Mouse (Mus musculus): ENCODE results near the gene Sult2b1. TPM values are rescaled to one million over a fixed set of nuclear protein-coding genes. Genes with fewer than 3 reads are reported as not detected.
A peak's percentile ranks its signal among the peaks of the same experiment; 100 is the strongest.

Sult2b1 gene
- total RNA-seq, 4 experiments from 2014 or later = 0.52 to 4.5 (median 1.8) TPM

DNA sequence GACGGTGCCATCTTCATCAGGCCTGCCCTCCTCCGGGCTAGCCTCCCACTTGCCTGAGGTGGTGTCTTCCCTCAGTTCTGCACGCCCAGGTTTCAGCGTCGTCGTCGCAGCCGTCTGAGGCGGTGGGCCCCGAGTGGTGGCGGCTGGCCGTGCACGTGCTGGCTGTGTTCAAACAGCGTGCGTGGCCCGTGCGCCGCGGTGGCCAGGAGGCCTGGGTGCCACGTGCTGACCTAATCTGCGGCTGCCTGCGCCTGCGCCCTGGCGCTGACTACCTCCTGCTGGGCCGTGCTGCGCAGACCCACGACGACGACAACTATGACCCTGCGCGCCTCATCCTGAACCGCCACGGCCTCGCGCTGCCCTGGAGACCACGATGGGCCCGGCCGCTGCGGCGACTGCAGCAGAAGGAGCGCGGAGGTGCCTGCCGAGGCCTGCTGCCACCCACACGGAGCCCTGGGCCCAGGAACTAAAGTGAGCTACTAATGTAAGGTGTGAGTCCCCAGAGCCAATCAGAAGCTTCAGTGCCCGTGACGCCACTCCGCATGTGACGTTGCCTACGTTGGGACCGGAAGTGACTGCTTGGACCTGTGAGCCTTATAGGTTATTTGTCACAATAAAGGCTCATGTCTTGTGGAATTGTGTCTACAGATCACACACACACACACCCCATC is 90.4 kb downstream of the Sult2b1 start, which contains the start of gene Sec1:
Gene Sec1, minus strand, starts transcription at position 482 of the 671 bp plus-strand sequence.
- no peak for DNase-seq

DNA sequence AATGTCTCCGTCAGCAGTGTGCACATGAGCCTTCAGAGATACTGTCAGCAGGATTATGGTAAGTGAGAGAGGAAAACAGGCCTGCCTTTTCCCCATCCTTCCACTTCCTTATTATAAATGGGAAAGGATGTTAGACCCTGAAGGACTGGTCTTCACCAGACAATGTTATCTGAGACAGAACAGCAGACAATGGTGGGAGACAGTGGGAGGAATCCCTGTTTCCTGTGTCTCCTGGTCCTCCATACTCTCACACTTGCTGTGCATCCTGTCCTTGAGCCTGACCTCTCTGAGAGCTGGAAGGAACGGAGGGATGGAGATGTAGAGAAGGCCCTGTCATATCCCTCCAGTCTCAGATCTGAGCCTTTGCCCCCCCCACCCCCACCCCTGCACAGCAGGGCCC is 92.1 kb downstream of the Sult2b1 start:
- DNase-seq = no peak

DNA sequence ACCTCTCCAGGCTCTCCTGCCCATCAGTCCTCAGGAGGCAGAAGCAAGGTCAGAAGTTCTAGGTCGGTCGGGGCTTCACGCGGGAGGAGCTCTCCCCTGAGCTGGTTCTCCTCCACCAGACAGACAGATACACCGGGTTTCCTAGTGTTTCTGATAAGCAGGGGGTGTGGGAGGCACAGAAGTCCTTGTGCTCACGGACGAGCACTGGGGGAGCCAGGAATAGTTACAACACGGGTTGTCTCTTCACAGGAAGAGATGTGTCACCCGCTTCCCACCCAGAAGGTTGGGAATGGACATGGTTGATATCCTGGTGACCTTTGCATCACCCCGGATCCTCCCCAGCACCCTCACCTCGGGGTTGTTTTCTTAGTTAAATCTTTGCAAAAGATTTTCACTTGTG is 94.7 kb downstream of the Sult2b1 start:
- no peak for DNase-seq

DNA sequence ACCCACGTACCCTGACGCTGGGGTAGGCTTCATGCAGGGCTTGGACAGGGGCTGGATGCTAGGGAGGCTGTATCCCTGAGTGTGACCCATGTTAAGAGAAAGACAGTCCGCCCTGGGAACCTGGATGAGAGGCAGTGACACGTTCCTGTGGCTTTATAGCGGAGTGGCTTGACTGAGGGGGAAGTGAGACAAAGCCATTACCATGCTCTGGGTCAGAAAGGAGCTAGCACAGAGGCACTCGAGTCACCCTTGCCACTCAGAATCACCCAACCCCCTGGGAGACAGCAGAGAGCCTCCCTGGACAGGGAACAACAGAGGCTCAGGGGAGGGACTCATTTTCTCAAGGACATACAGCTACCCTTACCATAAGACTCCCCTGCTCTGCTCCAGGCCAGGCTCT is 95.4 kb downstream of the Sult2b1 start:
- DNase-seq = no peak

DNA sequence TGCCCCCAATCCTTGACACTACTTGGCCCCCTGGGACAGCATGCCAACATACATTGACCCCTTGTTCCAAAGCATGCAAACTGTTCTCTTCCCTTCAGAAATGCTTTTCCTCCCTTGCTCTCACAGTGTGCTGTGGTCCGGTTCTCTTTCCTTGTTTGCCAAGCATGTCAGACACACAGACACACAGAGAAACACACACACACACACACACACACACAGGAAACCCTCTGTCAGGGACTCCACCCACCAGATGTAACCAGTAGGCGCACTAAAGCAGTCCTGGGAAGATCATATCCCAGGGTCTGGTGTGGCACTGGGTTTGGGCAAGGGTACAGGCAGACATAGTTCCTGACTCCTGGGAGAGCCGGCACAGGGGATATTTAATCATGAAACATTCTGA is 97.6 kb downstream of the Sult2b1 start:
- DNase-seq = no peak

GRCm38 (mm10) chr7:45685811-45686210 is 98.7 kb downstream of the Sult2b1 start:
- no peak for DNase-seq

DNA sequence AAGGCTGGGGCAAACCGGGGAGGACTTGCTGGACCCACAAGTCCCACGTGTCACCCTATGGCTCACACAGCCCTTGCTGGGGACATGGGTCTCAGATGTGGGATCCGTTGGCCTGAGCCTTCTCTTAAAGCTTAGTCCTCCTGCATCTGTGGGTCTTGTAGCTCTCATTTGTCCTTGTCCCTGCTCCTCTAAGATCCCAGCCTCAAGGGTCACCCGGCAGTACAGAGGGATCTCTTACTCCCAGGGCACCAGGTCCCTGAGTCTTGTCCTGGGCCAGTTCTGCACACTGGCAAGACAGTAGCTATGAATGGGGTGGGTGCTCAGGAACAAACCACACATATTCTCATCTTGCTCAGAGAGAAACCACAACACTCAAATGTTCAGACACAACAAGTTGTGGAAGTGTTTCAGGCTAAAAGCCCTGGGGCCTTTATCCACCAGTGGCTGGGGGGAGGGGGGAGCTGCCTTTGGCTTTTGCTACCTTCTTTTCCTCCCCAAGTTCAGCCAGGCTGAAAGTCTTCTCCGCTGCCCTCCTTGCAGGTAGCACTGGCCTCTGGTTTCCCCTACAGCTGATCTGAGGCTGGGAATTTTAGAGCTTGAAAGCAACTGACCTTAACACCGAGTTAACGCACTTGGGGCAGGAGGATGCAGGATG is 100.9 kb downstream of the Sult2b1 start, which contains the start of gene Ntn5:
Gene Ntn5, plus strand, starts transcription at position 627 of the 655 bp plus-strand sequence.
- DNase-seq = no peak

- peak; percentile 75 for DNase-seq
Observed at GRCm38 (mm10) chr7:45682144-45683126, 102.0 kb downstream of the Sult2b1 start.

DNA sequence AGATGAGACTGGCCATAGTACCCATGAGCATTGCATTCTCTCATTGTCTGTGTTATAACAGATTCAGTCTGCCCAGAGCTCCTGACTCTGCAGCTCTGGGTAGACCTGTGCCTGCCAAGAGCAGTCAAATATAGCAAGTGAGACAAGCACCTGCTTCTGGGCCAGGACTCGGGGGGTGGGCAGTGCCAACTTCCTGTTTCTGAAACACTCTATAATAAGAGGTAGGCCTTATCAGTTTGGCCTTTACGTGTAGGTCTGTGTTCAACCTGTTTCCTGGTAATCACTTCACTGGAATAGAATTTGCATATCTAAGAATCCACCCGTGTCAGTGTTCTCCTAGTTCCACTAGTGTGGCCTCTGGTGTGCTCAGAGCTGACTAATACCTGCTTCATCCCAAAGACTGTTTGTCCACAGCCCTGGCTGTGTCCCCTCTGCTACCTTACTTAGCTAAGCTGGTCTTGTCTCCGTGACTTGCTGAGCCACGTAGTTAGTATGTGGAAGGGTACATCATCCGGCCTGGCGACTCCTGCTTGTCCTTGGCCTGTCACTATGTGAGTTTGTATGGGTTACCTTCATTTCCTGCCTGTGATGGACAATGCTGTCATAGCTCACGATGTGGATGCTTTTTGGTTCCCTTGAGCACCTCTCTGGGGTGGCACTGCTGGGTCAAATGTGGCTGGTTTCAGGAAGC is 103.3 kb downstream of the Sult2b1 start:
- no peak for DNase-seq

Other genes starting within 250 kb of the Sult2b1 start
- gene Hsd17b14, start 229.8 kb downstream of the Sult2b1 start, total RNA-seq (2022) = 1 to 10 TPM in 2 of 4 experiments, under 1 TPM in 1, not detected in 1; 0.99 to 2.6 (median 2.1) TPM
- gene Bcat2, start 214.5 kb downstream of the Sult2b1 start, total RNA-seq (2022) = 100 to 1,000 TPM; 191 to 306 (median 245) TPM
- gene Fgf21, start 169.2 kb downstream of the Sult2b1 start, total RNA-seq (2022) = not detected
- gene Fut1, start 167.4 kb downstream of the Sult2b1 start, total RNA-seq (2022) = not detected
- under 1 TPM; 0.14 to 0.68 (median 0.38) TPM for gene Izumo1, start 162.9 kb downstream of the Sult2b1 start, total RNA-seq (2022)
- 10 to 100 TPM; 15.5 to 30.2 (median 21.4) TPM for gene Rasip1, start 157.2 kb downstream of the Sult2b1 start, total RNA-seq (2022)
- gene Mamstr, start 144.7 kb downstream of the Sult2b1 start, total RNA-seq (2022) = 10 to 100 TPM in 1 of 4 experiments, 1 to 10 TPM in 3; 2.4 to 14.9 (median 3.6) TPM
- under 1 TPM in 2 of 4 experiments, not detected in 2; 0.11 to 0.18 TPM for gene Fut2, start 118.3 kb downstream of the Sult2b1 start, total RNA-seq (2022)
- under 1 TPM in 3 of 4 experiments, not detected in 1; 0.21 to 0.68 (median 0.32) TPM for gene Ntn5, start 100.6 kb downstream of the Sult2b1 start, total RNA-seq (2022)
- gene Sec1, start 90.3 kb downstream of the Sult2b1 start, total RNA-seq (2022) = under 1 TPM; 0.15 to 0.59 (median 0.30) TPM
- 10 to 100 TPM; 11.5 to 28.2 (median 18.9) TPM for gene Car11, start 84.8 kb downstream of the Sult2b1 start, total RNA-seq (2022)
- gene Dbp, start 79.6 kb downstream of the Sult2b1 start, total RNA-seq (2022) = 100 to 1,000 TPM; 254 to 411 (median 333) TPM
- gene Rpl18, start 69.2 kb downstream of the Sult2b1 start, total RNA-seq (2022) = 1,000 to 10,000 TPM; 1,011 to 1,224 (median 1,104) TPM
- gene Sphk2, start 66.7 kb downstream of the Sult2b1 start, total RNA-seq (2022) = 10 to 100 TPM; 36.9 to 40.2 (median 39.3) TPM
- gene Fam83e, start 63.5 kb downstream of the Sult2b1 start, total RNA-seq (2022) = 1 to 10 TPM in 1 of 4 experiments, under 1 TPM in 3; 0.29 to 2.1 (median 0.66) TPM
- not detected for gene Spaca4, start 58.9 kb downstream of the Sult2b1 start, total RNA-seq (2022)
- gene Lmtk3, start 931 bp downstream of the Sult2b1 start, total RNA-seq (2022) = 10 to 100 TPM in 3 of 4 experiments, 1 to 10 TPM in 1; 8.9 to 24.9 (median 15.5) TPM
- 100 to 1,000 TPM; 112 to 140 (median 122) TPM for gene Cyth2, start 29.9 kb upstream of the Sult2b1 start, total RNA-seq (2022)
- gene Kcnj14, start 40.1 kb upstream of the Sult2b1 start, total RNA-seq (2022) = under 1 TPM; 0.17 to 0.65 (median 0.36) TPM
- 10 to 100 TPM; 24.8 to 31.5 (median 30.0) TPM for gene Grwd1, start 46.3 kb upstream of the Sult2b1 start, total RNA-seq (2022)
- 100 to 1,000 TPM; 127 to 158 (median 151) TPM for gene Kdelr1, start 88.1 kb upstream of the Sult2b1 start, total RNA-seq (2022)
- 1 to 10 TPM in 3 of 4 experiments, under 1 TPM in 1; 0.78 to 1.4 (median 1.2) TPM for gene Grin2d, start 93.7 kb upstream of the Sult2b1 start, total RNA-seq (2022)
- under 1 TPM in 1 of 4 experiments, not detected in 3; 0.78 TPM for gene Syngr4, start 112.0 kb upstream of the Sult2b1 start, total RNA-seq (2022)
- gene Tmem143, start 112.3 kb upstream of the Sult2b1 start, total RNA-seq (2022) = 10 to 100 TPM; 36.3 to 60.3 (median 52.9) TPM
- gene Emp3, start 136.7 kb upstream of the Sult2b1 start, total RNA-seq (2022) = 100 to 1,000 TPM; 302 to 612 (median 463) TPM
- 10 to 100 TPM; 17.8 to 92.8 (median 47.9) TPM for gene Ccdc114, start 139.4 kb upstream of the Sult2b1 start, total RNA-seq (2022)
- gene Abcc6, start 245.6 kb upstream of the Sult2b1 start, total RNA-seq (2022) = under 1 TPM; 0.08 to 0.31 (median 0.15) TPM
- 10 to 100 TPM; 60.6 to 73.0 (median 69.1) TPM for gene Nomo1, start 249.0 kb upstream of the Sult2b1 start, total RNA-seq (2022)

Measured in adrenal gland, adult 8-10 months (tissue).